Mouse (Mus musculus): Measurements from ENCODE around the gene Ckap5.

The Ckap5 gene

DNA sequence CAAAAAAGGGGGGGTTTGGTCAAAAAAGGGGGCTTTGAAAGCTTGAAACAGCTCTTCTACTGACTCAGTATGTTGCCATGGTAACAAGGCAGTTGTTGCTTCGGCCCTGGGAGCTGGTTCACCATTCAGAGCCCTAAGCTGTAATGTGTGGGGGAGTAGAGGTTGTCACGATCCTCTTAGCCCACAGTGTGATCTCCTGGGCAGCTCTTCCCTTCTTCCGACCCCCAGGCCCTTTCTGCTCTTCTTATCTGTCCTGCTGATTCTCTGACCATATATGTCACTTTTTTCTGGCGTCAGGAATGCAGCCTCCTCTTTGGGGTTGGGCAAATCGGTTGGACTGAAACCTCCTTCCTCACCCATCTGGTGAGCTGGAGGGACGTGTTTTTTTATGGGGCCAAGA lies 126.3 kb downstream of the Ckap5 start:
- no peak for DNase-seq (ENCODE audit: low spot score in 2 of 2)

DNA sequence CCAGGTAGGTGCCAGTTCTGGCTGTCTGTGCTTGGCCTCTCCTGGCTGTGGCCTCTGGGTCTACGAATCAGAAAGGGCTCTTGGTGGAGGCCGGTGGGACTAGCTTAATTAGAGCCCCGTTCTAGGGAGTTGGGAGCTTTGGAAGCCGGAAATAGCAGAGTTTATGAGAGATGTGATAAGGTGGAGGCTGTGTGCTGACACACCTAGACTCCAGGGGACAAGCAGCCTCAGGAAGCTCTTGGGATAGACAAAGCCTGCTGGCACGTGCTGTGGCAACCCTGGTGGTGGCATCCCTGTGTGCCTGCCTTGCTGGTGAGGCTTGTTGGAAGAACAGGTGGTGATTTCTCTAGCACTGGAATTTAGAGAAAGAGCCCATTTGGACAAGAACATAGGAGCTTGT lies 128.8 kb downstream of the Ckap5 start:
- no peak for DNase-seq (ENCODE audit: low spot score in 2 of 2)

DNA sequence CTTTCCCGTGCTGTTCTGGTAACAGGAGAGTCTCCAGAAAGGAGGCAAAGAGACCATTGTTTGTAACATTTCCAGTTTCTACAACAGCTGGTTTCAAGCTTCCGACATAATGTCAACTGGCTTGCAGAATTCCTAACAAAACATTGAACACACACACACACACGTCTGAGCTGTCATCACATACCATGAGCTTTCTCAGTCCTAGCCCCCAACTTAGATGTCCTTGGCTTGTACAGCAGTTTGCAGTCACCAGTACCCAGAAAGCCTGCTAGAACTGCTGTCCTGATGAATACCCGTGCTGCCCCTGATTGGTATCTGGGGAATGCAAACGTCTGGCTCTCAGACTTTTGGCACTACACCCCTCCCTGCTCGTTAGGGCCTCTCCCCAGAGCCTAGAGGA lies 129.3 kb downstream of the Ckap5 start:
- no peak for DNase-seq (ENCODE audit: low spot score in 2 of 2)

DNA sequence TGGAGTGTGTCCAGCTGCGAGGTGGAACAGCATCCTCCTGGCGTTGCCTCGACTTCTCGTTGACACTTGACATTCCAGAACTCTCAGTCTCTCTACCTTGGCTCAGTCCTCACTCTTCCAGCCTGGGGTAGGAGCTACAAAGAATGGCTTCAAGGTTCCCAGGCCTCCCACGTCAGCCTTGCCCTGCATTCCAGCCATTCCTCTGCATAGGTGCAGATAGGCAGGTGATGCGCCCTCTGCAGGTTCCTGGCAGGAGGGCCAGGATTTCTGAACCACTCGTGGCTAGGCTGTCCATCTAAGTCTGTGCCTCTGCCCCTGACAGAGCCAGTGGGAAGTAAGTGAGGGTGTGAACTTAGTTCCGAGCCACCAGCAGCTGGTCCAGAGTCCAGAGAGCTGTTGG lies 130.2 kb downstream of the Ckap5 start:
- no peak for DNase-seq (ENCODE audit: low spot score in 2 of 2)

DNA sequence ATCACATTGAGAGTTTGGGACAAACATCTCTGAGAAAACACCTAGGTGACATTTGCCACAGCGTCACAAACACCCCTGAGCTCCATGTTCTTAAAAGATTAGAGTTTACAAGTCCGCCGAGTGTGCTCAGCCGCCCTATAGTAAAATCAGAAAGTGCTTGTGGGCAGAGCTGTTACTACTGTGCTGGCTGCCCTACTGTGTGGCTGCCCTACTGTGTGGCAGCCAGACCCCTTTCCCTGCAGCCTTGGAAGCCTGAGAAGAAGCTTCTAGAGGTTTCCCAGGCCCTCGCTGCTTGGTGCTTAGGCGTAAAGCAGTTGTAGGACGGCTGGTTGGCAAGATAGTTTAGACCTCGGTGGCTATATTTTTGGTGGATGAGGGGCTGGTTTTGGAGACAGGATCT lies 133.1 kb downstream of the Ckap5 start:
- no peak for DNase-seq (ENCODE audit: low spot score in 2 of 2)

DNA sequence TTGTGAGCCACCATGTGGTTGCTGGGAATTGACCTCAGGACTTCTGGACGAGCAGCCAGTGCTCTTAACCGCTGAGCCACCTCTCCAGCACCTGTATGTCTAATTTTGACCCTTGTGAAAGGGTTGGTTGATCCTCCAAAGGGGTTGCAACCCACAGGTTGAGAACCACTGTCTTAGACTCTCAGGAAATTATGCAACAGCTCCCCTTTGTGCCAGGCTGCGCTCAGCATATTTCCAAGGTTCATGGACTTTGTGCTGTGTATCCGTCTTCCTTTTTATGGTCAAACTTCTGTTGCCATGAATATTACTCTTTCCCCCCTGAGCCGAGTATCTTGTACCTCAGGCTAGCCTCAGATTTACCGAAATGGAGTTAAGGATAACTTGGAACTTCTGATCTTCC lies 134.4 kb downstream of the Ckap5 start:
- DNase-seq (ENCODE audit: low spot score in 2 of 2), result no peak

DNA sequence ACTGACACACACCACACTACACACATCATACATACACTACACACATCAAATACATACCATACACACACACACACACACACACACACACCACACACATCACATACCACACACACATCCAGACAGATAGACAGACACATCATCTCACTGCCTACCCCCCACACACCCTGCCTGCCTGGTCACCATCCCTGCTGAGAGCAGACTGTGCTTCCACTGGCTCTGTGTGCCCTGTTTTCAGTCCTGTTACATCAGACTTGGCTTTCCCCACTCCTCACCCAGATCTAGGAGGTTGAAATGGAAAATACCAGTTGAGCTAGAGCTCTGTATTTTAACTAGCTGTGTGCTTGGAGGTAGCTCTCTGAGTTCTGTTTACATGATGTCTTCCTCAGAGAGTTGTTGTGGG lies 138.2 kb downstream of the Ckap5 start:
- DNase-seq (ENCODE audit: low spot score in 2 of 2), result no peak

DNA sequence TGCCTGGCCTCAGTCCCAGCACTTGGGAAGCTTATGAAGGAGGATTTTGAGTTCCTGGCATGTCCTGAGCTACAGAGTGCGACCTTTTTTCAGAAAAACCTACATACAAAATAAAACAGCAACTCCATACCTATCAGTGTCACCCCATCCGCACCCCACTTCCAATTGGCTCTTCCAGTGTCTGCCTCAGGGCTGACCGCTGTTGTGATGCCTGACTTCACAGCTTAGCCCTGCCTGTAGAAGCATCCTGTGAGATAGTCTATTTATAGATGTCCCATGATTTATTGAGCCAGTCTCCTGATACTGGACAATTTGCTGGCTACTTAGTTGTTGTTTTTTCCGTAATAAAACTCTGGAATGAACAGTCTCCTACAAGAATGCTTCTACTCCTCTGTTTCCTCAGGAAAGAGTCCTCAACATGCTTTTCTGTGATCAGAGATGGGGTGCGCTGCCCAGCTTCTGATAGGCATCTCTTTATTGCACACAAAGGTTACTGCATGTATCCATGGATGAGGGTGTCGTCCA lies 139.9 kb downstream of the Ckap5 start:
- no peak for DNase-seq (ENCODE audit: low spot score in 2 of 2)

DNA sequence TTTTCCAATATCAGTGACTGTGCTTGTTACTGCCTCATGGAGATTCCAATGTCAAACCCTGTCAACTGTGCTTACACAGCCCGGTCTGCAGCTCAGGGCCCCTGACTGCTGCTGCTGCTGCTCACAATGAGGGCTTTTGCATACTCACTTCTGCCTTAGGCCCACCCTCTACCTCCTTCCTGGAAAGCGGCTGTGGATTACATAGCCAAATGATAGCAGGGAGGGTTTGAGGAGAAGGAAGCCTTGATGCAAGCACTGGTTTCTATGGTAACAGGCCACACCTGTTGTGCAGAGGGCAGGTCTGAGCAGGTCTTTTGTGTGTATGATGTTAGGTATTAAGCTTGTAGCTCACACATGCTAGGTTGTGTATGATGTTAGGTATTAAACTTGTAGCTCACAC lies 141.2 kb downstream of the Ckap5 start:
- DNase-seq (ENCODE audit: low spot score in 2 of 2), result no peak

DNA sequence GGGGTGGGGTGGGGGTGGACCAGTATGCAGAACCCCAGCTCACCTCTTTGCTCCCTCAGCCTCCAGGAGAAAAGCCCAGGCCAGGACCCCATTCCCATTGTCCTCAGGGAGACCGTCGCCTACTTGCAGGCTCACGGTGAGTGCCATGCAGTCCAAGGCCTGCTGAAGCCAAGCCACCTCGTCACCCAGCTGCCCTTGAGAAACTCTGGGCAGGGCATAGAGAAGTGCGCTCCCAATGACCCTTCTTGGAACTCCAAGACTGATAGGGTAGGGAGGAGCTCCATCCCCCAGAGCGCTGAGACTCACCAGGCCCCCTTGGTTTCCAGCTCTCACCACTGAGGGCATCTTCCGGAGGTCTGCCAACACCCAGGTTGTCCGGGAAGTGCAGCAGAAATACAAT lies 142.8 kb downstream of the Ckap5 start:
- no peak for DNase-seq (ENCODE audit: low spot score in 2 of 2)

DNA sequence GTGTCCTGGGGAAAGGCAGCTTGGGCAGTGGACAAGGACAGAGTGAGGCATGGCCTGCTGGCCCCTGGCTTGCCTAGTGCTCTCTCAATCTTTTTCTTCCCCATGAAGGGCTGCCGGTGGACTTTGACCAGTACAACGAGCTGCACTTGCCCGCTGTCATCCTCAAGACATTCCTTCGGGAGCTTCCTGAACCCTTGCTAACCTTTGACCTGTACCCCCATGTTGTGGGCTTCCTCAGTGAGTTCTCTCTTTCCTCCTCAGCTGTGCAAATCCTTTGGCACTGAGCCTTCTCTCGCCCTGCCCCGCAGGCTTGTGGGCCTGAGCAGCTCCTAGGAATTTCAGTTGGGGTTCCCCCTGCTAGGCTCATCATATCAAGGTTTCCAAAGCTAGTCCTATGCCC lies 143.5 kb downstream of the Ckap5 start:
- DNase-seq (ENCODE audit: low spot score in 2 of 2), result no peak

All from natural killer cell, adult 2 months (primary cell).